Mouse (Mus musculus) central nervous system, embryonic 18 days (tissue): ENCODE data around the gene A330070K13Rik. TPM values are rescaled to one million over a fixed set of nuclear protein-coding genes. Genes with fewer than 3 reads are reported as not detected.

Experiments
- polyA plus RNA-seq: library from polyadenylated mRNA; depleted of rRNA; stranded (reverse); fragments of >200 nt; gene quantifications from 2 replicates; pipeline ENCODE4 v1.2.3, GENCODE M21; 2012; rRNA removed

The A330070K13Rik gene
- polyA plus RNA-seq: not detected in 2 replicates

DNA sequence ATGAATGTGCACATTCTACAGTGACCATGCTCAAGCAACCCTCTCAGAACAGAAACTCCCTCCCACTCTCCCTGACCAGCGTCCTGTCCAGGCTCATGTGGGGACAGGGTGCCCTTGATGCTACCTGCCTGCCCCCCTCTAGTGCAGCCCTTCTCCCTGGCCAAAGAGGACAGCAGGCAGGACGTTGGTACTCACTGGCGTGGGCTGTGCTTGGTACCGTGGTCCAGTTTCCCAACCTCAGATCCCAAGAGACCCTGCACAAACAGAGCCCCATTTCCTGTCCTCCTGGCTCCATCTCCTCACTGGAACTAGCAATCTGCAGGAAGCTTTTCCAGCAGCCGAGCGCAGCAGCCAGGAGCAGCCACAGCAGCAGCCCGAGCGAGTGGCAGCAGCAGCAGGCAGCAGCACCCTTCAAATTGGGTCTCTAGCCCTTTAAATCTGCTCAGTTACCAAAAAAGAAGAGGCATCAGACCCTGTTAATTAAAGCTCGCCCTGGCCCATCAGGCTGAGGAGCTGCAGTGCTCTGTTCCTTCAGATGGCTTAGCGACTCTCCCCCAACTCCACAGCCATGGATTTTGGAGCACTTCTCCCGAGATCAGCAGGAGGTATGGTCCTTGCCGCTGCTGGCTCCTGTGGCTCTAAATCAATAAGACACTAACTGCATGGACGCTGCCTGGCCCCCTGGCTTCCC lies at the start of gene A330070K13Rik:
A330070K13Rik (minus strand) TSS at position 410 of the 691 bp plus-strand sequence.

DNA sequence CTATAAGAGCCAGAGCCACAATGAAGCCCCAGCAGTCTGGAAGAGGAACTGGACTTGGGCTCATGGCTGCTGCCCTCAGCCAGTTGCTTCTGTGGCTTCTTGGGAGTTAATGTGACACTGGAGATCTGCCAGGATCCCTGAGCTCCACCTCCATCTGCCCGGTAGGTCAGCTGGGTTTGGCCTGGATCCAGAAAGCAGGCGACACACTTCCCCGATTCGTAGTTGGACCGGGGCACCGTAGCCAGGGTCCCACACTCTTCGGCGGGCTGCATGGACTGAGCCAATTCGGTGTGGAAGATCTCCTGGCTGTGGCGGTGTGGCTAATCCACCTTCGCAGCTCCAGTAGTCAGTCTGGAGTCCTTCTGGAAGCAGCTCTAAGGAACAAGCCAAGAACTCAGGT lies 15.2 kb downstream of the A330070K13Rik start, which contains the start of gene Caln1:
Caln1 (plus strand) TSS at position 219 of the 400 bp plus-strand sequence.

Other genes starting within 250 kb of the A330070K13Rik start
- 15.4 and 15.6 TPM in 2 replicates for gene Kctd7, start 239.8 kb downstream of the A330070K13Rik start, polyA plus RNA-seq
- gene Rabgef1, start 212.8 kb downstream of the A330070K13Rik start, polyA plus RNA-seq: 37.7 and 39.4 TPM in 2 replicates
- 23.2 and 24.9 TPM in 2 replicates for gene Tmem248, start 167.6 kb downstream of the A330070K13Rik start, polyA plus RNA-seq
- gene Sbds, start 129.1 kb downstream of the A330070K13Rik start, polyA plus RNA-seq: 45.3 and 48.3 TPM in 2 replicates
- 15.9 and 16.1 TPM in 2 replicates for gene Tyw1, start 129.0 kb downstream of the A330070K13Rik start, polyA plus RNA-seq
- gene Caln1, start 15.2 kb downstream of the A330070K13Rik start, polyA plus RNA-seq: 20.4 and 23.5 TPM in 2 replicates